Mouse (Mus musculus): ENCODE results near the gene Ninj2.
A peak's percentile ranks its signal among the peaks of the same experiment; 100 is the strongest.
"Not testable (repeated sequence)": the region's sequence is repeated elsewhere in the genome, so short reads cannot be mapped to it uniquely, and the experiment has no call there.

Gene Ninj2

GRCm38 (mm10) chr6:120093100-120093499 lies at the start of gene Ninj2:
TSS of gene Ninj2 (plus strand) at chr6:120093350.
- DNase-seq (ENCODE audit: low spot score): no peak

GRCm38 (mm10) chr6:120045406-120045805 lies 47.7 kb upstream of the Ninj2 start:
- DNase-seq (ENCODE audit: low spot score): no peak

GRCm38 (mm10) chr6:120047705-120048292 lies 45.4 kb upstream of the Ninj2 start:
- no peak for DNase-seq (ENCODE audit: low spot score)

GRCm38 (mm10) chr6:120054412-120054811 lies 38.7 kb upstream of the Ninj2 start:
- no peak for DNase-seq (ENCODE audit: low spot score)

- DNase-seq (ENCODE audit: low spot score): no peak
Measured at GRCm38 (mm10) chr6:120055666-120056540, 37.2 kb upstream of the Ninj2 start.

- peak; percentile 47 for DNase-seq (ENCODE audit: low spot score)
Measured at GRCm38 (mm10) chr6:120062934-120063333, 30.2 kb upstream of the Ninj2 start.

GRCm38 (mm10) chr6:120064627-120065026 lies 28.5 kb upstream of the Ninj2 start:
- DNase-seq (ENCODE audit: low spot score): no peak

GRCm38 (mm10) chr6:120065552-120066177 lies 27.5 kb upstream of the Ninj2 start:
- DNase-seq (ENCODE audit: low spot score): no peak

GRCm38 (mm10) chr6:120069546-120069945 lies 23.6 kb upstream of the Ninj2 start:
- no peak for DNase-seq (ENCODE audit: low spot score)

GRCm38 (mm10) chr6:120072630-120073029 lies 20.5 kb upstream of the Ninj2 start:
- no peak for DNase-seq (ENCODE audit: low spot score)

GRCm38 (mm10) chr6:120076619-120077450 lies 16.3 kb upstream of the Ninj2 start:
- DNase-seq (ENCODE audit: low spot score): no peak

GRCm38 (mm10) chr6:120079547-120079946 lies 13.6 kb upstream of the Ninj2 start:
- DNase-seq (ENCODE audit: low spot score): no peak

GRCm38 (mm10) chr6:120081516-120081915 lies 11.6 kb upstream of the Ninj2 start:
- no peak for DNase-seq (ENCODE audit: low spot score)

GRCm38 (mm10) chr6:120082251-120082950 lies 10.7 kb upstream of the Ninj2 start:
- no peak for DNase-seq (ENCODE audit: low spot score)

GRCm38 (mm10) chr6:120082951-120083411 lies 10.2 kb upstream of the Ninj2 start:
- no peak for DNase-seq (ENCODE audit: low spot score)

- DNase-seq (ENCODE audit: low spot score): no peak
Measured at GRCm38 (mm10) chr6:120083442-120083841, 9.7 kb upstream of the Ninj2 start.

GRCm38 (mm10) chr6:120084983-120085382 lies 8.2 kb upstream of the Ninj2 start:
- DNase-seq (ENCODE audit: low spot score): no peak

GRCm38 (mm10) chr6:120085832-120086231 lies 7.3 kb upstream of the Ninj2 start:
- DNase-seq (ENCODE audit: low spot score): no peak

GRCm38 (mm10) chr6:120087041-120087440 lies 6.1 kb upstream of the Ninj2 start:
- DNase-seq (ENCODE audit: low spot score): not testable (repeated sequence)

- no peak for DNase-seq (ENCODE audit: low spot score)
Measured at GRCm38 (mm10) chr6:120090712-120091248, 2.4 kb upstream of the Ninj2 start.

- no peak for DNase-seq (ENCODE audit: low spot score)
Measured at GRCm38 (mm10) chr6:120091956-120092355, 1.2 kb upstream of the Ninj2 start.

Measured in layer of hippocampus, adult 11-12 months (tissue).